Mouse (Mus musculus) hindbrain, embryonic 13.5 days (tissue): ENCODE measurements around the gene Nmnat2. TPM values are rescaled to one million over a fixed set of nuclear protein-coding genes. Genes with fewer than 3 reads are reported as not detected.

Experiments used
- ATAC-seq: fragments of 200-750 bp; cut with Nextera tagmentation; 2 replicates; pipeline ENCODE4 v1.8.0; 2017; ENCODE audit warnings: moderate TSS enrichment; ENCODE audit not compliant: low FRiP score
- H3K27ac ChIP-seq: fragments of 300-500 bp; sonication (generic); 2 replicates; pipeline ENCODE4 v1.5.1; 2015; ENCODE audit warnings: inconsistent platforms, mild to moderate bottlenecking, moderate library complexity
- H3K27me3 ChIP-seq: fragments of 300-500 bp; sonication (generic); 2 replicates; pipeline ENCODE4 v1.6.1; 2015; ENCODE audit warnings: mild to moderate bottlenecking, inconsistent platforms
- H3K36me3 ChIP-seq: fragments of 300-500 bp; sonication (generic); 2 replicates; pipeline ENCODE4 v1.6.1; 2015; ENCODE audit warnings: mild to moderate bottlenecking, inconsistent platforms
- H3K4me1 ChIP-seq: fragments of 300-500 bp; sonication (generic); replicated peaks from 2 replicates; pipeline ENCODE4 v1.6.1; 2015; ENCODE audit warnings: inconsistent platforms
- H3K4me2 ChIP-seq: fragments of 300-500 bp; sonication (generic); 2 replicates; pipeline ENCODE4 v1.6.1; 2015; ENCODE audit warnings: inconsistent platforms, mild to moderate bottlenecking, moderate library complexity
- H3K4me3 ChIP-seq: fragments of 300-500 bp; sonication (generic); 2 replicates; pipeline ENCODE4 v1.5.1; 2015; ENCODE audit warnings: mild to moderate bottlenecking, inconsistent platforms
- H3K9ac ChIP-seq: fragments of 300-500 bp; sonication (generic); 2 replicates; pipeline ENCODE4 v1.6.1; 2015; ENCODE audit warnings: mild to moderate bottlenecking, inconsistent platforms
- H3K9me3 ChIP-seq: fragments of 300-500 bp; sonication (generic); 2 replicates; pipeline ENCODE4 v1.6.1; 2016; ENCODE audit warnings: inconsistent platforms
- WGBS: fragments of 180-500 bp; shearing (Covaris S2); methylation state at CpG from one replicate; pipeline ENCODE4 v1.1.7; 2015; 5-methylcytosine and 5-hydroxymethylcytosine counted together
- polyA plus RNA-seq: library from polyadenylated mRNA; unstranded; fragments of >200 nt; fragmentation: Nextera tagmentation; extraction: Ambion mirVana; gene quantifications from 2 replicates; pipeline ENCODE4 v1.2.1, GENCODE M21; 2015

The Nmnat2 gene
- polyA plus RNA-seq, 1 experiment from 2014 or later: 68.0 TPM

DNA sequence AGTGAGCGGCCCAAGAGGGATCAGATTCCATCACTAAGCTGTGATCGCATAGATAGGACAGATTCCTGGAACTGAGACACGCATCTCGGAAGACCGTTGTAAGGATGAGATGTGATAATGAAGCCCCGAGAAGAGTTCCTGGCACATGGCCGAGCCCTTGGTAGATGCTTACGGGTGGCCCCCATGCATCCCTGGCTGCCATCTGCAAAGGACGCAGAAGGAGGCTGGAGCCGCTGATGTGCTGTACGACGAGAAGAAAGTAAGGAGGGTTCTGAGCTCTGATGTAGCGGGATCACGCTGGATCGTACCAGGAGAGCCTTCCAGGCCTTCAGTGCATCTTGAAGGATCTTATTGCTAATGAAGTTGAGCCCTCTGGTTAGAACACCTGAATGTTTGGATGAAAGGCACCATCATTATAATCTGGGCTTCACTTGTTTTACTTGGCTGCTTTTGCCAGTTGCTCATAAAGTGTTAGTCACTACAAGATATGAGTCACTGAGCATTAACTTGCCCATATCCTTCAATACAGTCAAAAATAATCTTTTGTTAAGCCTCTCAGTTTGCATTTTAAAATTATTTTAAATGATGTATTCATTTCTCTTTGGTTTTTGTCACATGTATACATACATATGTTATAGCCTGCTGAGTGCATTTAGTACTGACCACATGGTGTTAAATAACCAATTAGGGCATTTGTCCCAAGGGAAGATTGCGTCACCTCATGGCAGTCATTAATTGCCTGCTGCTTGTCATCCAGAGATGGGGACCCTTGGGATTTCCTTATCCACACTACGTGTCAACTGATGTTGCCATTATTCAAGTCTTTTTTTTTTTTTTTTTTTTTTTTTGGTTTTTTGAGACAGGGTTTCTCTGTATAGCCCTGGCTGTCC, 147.7 kb downstream of the Nmnat2 start:
- Histone ChIP-seq H3K9ac (no peak overlapping the region), H3K9me3 (no peaks in the 10 kb centered on the region), H3K4me2 (no peak overlapping the region), H3K27me3 (no peaks in the 10 kb centered on the region), H3K4me1 (0 out of 2 replicates have a peak, but pooled peaks cover 2% of the 10 kb centered on the region), H3K36me3 (peaks cover 6% of the 10 kb centered on the region; the same call in 1 of the 2 replicates), H3K4me3 (no peak overlapping the region), H3K27ac (no peak overlapping the region)
- 87% methylated on average over 17 of the region's 17 CpGs for WGBS
- no peak for ATAC-seq

DNA sequence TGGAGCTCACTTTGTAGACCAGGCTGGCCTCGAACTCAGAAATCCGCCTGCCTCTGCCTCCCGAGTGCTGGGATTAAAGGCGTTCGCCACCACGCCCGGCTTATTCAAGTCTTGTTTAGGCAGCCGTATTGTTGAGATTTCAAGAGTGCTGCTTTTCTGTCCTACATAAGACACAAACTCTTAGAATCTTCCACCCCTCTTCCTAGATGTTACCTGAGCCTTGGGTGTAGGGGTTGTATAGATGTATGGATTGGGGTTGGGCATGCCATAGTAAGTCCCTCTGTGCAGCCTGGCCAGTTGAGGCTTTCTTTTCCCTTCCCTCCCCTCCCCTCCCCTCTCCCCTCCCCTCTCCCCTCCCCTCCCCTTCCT, 148.4 kb downstream of the Nmnat2 start:
- Histone ChIP-seq H3K36me3 (peaks cover 6% of the 10 kb centered on the region; the same call in 1 of the 2 replicates), H3K4me2 (no peak overlapping the region), H3K27me3 (no peaks in the 10 kb centered on the region), H3K9me3 (no peaks in the 10 kb centered on the region), H3K9ac (no peak overlapping the region), H3K4me3 (no peak overlapping the region), H3K4me1 (peaks cover 7% of the 10 kb centered on the region; the same call in 1 of the 2 replicates), H3K27ac (no peak overlapping the region)
- ATAC-seq: no peak
- 99% methylated on average over 7 of the region's 8 CpGs for WGBS

DNA sequence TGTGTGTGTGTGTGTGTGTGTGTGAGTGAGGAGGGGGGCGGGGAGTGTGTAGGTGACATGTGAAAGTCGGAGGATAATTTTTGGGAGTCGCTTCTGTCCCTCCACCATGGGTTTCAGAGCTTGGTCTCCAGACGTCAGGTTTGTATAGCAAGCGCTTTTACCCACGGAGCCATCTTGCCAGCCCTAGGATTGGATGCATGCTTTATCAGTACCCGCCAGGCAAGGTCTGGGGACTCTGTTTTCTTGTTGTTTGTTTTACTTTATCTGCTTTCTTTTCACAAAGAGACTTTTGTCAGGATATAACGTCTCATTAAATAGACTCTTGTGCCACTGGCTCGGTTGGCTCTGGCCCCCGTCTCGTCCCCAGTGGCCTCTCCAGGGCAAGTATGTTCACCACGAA, 150.0 kb downstream of the Nmnat2 start:
- Histone ChIP-seq H3K9me3 (no peaks in the 10 kb centered on the region), H3K9ac (no peak overlapping the region), H3K27me3 (no peaks in the 10 kb centered on the region), H3K4me3 (no peak overlapping the region), H3K4me1 (peaks cover 7% of the 10 kb centered on the region; the same call in 1 of the 2 replicates), H3K36me3 (peaks cover 6% of the 10 kb centered on the region; the same call in 1 of the 2 replicates), H3K4me2 (no peak overlapping the region), H3K27ac (no peak overlapping the region)
- ATAC-seq: no peak
- 79% methylated on average over 12 of the region's 12 CpGs for WGBS

DNA sequence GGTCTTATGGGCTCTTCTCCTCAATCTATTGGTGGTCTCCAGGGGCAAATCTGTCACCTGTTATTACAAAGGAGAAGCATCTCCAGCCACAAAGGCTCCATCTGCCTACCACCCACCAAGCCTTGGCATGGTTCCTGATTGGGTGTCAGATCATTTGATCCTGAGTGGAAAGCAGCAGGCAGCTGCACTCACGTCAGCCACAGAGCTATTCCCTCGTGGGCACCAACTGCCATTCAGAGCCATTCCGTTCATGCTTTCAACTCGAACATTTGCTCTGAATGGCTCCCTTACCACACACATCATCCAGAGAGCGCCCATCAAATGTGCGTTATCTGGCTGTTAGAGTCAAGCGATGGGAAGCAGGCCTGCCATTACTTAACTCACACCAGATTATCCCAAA, 153.1 kb downstream of the Nmnat2 start:
- Histone ChIP-seq H3K4me2 (no peak overlapping the region), H3K36me3 (peaks cover 26% of the 10 kb centered on the region), H3K4me3 (no peak overlapping the region), H3K27me3 (no peaks in the 10 kb centered on the region), H3K9ac (no peak overlapping the region), H3K9me3 (no peaks in the 10 kb centered on the region), H3K4me1 (peaks cover 7% of the 10 kb centered on the region; the same call in 1 of the 2 replicates), H3K27ac (peak overlapping the region; percentile 40; the same call in 1 of the 2 replicates)
- ATAC-seq: peak; percentile 71
- 29% methylated on average over 7 of the region's 7 CpGs for WGBS

DNA sequence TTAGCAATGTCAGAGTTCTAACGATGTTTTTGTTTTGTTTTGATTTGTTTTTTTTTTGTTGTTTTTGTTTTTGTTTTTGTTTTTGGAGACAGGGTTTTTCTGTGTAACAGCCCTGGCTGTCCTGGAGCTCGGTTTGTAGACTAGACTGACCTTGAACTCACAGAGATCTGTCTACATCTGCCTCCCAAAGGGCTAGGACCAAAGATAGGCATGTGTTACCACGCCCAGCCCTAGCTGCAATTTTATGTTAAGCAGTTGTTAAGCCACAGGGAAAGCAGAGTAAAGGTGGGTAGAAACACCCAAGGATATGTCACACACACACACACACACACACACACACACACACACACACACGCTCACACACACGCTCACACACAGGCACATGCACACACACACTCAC, 154.6 kb downstream of the Nmnat2 start:
- Histone ChIP-seq H3K9me3 (no peaks in the 10 kb centered on the region), H3K4me1 (peaks cover 7% of the 10 kb centered on the region; the same call in 1 of the 2 replicates), H3K27ac (no peak overlapping the region), H3K36me3 (peaks cover 33% of the 10 kb centered on the region), H3K4me3 (no peak overlapping the region), H3K27me3 (no peaks in the 10 kb centered on the region), H3K9ac (no peak overlapping the region), H3K4me2 (no peak overlapping the region)
- 91% methylated on average over 5 of the region's 5 CpGs for WGBS
- ATAC-seq: no peak

DNA sequence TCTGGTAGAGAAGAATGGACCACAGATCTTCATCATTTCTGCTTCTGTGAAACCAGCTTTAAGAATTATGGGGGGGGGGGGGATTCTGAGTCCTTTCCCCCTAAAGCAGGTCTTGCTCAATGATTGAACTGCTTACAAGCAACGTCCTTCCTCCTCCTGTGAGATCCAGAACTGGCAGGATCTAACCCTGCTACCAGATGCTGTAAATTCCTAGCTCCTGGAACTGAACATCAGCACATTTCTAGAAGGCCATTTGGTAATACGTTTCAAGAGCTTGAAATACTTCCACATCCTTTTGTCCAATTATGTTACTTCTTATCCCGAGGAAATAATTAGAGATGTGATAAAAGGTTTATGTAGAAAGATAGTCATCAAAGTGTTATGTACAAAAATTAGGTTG, 155.0 kb downstream of the Nmnat2 start:
- Histone ChIP-seq H3K36me3 (peaks cover 36% of the 10 kb centered on the region), H3K4me1 (peaks cover 7% of the 10 kb centered on the region; the same call in 1 of the 2 replicates), H3K4me3 (no peak overlapping the region), H3K9ac (no peak overlapping the region), H3K4me2 (no peak overlapping the region), H3K27me3 (no peaks in the 10 kb centered on the region), H3K9me3 (no peaks in the 10 kb centered on the region), H3K27ac (no peak overlapping the region)
- WGBS: 83% methylated on average over 3 of the region's 3 CpGs
- no peak for ATAC-seq

DNA sequence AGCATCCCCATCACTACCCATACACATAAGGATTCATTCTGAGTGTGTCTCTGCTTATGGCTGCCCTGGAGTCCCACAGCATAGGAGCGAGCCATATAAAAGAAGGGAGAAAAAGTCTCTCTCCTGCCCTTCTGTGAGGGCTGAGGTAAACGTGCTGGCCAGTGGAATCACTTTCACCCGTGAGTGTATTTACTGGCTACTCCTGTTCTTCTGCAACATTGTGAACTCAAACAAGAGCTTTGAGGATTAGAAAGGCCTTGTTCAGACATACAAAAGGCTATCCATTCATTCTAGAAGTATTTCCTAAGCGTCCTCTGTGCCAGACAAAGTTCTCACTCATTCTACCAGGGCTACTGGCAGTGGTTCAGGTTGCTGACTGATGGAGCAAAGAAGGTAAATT, 156.8 kb downstream of the Nmnat2 start:
- ATAC-seq: no peak
- Histone ChIP-seq H3K4me3 (no peak overlapping the region), H3K4me2 (no peak overlapping the region), H3K9ac (no peak overlapping the region), H3K27me3 (no peaks in the 10 kb centered on the region), H3K9me3 (no peaks in the 10 kb centered on the region), H3K36me3 (peaks cover 50% of the 10 kb centered on the region), H3K27ac (no peak overlapping the region), H3K4me1 (peaks cover 7% of the 10 kb centered on the region; the same call in 1 of the 2 replicates)
- WGBS: 71% methylated on average over 4 of the region's 4 CpGs

DNA sequence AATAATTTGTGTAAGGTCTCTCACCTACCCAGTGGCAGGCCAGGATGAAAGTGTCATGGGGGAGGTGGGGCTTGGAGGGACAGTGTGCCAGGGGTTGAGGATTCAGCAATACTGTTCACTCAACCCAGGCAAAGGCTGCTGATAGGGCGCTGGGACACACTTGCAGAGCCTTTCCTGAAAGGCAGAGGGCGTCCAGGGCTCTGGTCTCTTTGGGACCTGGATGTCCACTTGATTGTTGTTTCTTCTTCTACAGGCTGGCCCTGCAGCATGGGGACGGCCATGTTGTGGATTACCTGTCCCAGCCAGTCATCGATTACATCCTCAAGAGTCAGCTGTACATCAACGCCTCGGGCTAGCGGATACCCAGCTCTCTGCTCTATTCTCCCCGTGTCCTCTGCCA, 160.5 kb downstream of the Nmnat2 start:
- H3K4me3 ChIP-seq: no peak overlapping the region
- H3K9ac ChIP-seq: no peak overlapping the region
- H3K27me3 ChIP-seq: no peaks in the 10 kb centered on the region
- no peaks in the 10 kb centered on the region for H3K4me1 ChIP-seq
- no peak for ATAC-seq
- 83% methylated on average over 8 of the region's 8 CpGs for WGBS
- no peak overlapping the region for H3K27ac ChIP-seq
- no peak overlapping the region for H3K4me2 ChIP-seq
- H3K36me3 ChIP-seq: peaks cover 50% of the 10 kb centered on the region
- H3K9me3 ChIP-seq: no peaks in the 10 kb centered on the region

DNA sequence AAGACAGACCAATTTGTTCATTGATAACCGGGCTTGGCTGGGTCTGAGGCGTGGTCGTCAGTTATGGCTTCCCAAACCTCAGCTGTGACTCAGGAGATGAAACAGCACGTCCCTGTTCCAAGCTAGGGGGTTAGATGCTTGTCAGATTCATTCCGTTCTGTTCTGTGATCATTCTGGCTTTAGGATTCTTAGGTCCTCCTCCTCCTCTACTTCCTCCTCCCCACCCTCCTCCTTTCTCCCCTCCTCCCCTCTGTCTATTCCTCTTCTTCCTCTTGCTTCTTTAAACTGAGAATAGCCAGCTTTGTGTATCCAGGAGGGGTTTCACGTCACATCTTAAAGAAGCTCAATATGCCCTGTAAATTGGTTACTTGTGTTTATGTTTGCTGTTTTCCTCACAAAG, 165.8 kb downstream of the Nmnat2 start:
- Histone ChIP-seq H3K4me2 (no peak overlapping the region), H3K27me3 (no peaks in the 10 kb centered on the region), H3K4me3 (no peak overlapping the region), H3K9me3 (no peaks in the 10 kb centered on the region), H3K4me1 (no peaks in the 10 kb centered on the region), H3K9ac (no peak overlapping the region), H3K36me3 (peaks cover 10% of the 10 kb centered on the region), H3K27ac (no peak overlapping the region)
- 79% methylated on average over 6 of the region's 6 CpGs for WGBS
- ATAC-seq: no peak

DNA sequence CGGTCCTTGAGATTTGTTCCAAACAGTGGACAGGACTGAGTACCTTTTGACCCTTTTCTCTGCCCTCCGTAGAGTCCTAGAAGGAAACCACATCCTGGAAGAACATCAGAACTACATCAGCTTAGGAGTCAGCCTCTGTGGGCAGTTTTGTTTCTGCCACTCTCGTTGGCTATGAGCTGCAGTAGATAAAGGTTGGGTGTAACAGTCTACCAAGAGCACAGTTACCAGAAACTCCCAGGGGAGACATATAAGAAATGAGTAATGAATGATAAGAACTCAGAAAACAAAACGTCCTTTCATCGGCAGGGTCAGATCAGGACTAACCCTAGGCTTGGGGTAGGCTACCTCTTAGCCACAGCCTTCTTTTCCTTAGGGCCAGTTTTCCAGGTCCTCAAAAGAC, 166.5 kb downstream of the Nmnat2 start:
- Histone ChIP-seq H3K9me3 (no peaks in the 10 kb centered on the region), H3K27ac (no peak overlapping the region), H3K9ac (no peak overlapping the region), H3K4me3 (no peak overlapping the region), H3K4me2 (no peak overlapping the region), H3K4me1 (no peaks in the 10 kb centered on the region), H3K36me3 (peaks cover 5% of the 10 kb centered on the region), H3K27me3 (no peaks in the 10 kb centered on the region)
- 87% methylated on average over 5 of the region's 5 CpGs for WGBS
- no peak for ATAC-seq

DNA sequence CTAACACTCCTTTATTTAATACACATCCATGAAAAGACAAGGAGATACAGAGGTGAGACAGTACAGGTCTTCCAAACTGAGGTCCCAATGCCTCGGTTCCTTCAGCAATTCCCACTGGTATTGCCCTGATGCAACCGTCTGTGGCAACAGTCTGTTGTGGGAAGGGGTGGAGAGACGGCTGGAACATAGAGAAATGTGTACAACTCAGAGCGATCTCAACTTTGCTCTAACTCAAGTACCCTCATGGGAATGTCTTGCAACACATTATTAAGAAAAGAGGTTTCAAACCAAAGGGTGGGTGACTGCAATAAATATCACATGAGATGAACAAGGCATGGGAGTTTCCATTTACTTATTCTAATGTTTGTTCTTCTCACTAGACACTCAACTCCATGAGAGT, 168.0 kb downstream of the Nmnat2 start:
- H3K4me1 ChIP-seq: no peaks in the 10 kb centered on the region
- 91% methylated on average over 4 of the region's 4 CpGs for WGBS
- no peaks in the 10 kb centered on the region for H3K36me3 ChIP-seq
- H3K9me3 ChIP-seq: no peaks in the 10 kb centered on the region
- H3K27me3 ChIP-seq: no peaks in the 10 kb centered on the region
- ATAC-seq: no peak
- no peak overlapping the region for H3K27ac ChIP-seq
- H3K9ac ChIP-seq: no peak overlapping the region
- no peak overlapping the region for H3K4me2 ChIP-seq
- no peak overlapping the region for H3K4me3 ChIP-seq

DNA sequence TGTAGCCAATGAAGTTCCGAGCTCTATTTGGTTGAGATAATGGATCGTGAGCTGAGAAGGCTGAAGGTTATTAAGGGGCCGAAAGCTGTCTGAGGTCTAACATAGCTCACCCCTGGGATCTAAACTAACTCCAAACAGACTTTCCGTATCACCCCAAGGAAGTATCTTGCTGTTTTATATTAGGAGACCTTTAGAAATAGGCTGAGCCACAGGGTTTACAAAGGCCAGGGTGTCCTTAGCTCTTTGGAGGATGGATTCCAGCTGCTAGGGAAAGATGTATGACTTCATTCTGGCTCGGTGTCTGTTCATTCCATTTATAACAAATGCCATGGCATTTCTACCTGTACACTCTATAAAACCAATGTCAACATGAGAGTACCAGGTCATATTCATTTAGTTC, 169.7 kb downstream of the Nmnat2 start:
- no peak overlapping the region for H3K27ac ChIP-seq
- no peak for ATAC-seq
- no peak overlapping the region for H3K4me2 ChIP-seq
- no peaks in the 10 kb centered on the region for H3K27me3 ChIP-seq
- H3K4me3 ChIP-seq: no peak overlapping the region
- no peaks in the 10 kb centered on the region for H3K36me3 ChIP-seq
- no peaks in the 10 kb centered on the region for H3K4me1 ChIP-seq
- H3K9me3 ChIP-seq: no peaks in the 10 kb centered on the region
- 91% methylated on average over 5 of the region's 5 CpGs for WGBS
- H3K9ac ChIP-seq: no peak overlapping the region
